Mouse (Mus musculus) forebrain, embryonic 14.5 days (tissue): ENCODE results near the gene Fgfr2. TPM values are rescaled to one million over a fixed set of nuclear protein-coding genes. Genes with fewer than 3 reads are reported as not detected.
A peak's percentile ranks its signal among the peaks of the same experiment; 100 is the strongest.

ENCODE experiments used
- ATAC-seq: fragments of 200-750 bp; cut with Nextera tagmentation; 2 replicates; pipeline ENCODE4 v1.8.0; 2017; ENCODE audit warnings: mild to moderate bottlenecking, moderate library complexity
- DNase-seq: peaks from one replicate; pipeline ENCODE4 v3.0.0-alpha.2; 2015; ENCODE audit warnings: low spot score
- H3K27ac ChIP-seq: fragments of 300-500 bp; sonication (generic); 2 replicates; pipeline ENCODE4 v1.5.1; 2014; ENCODE audit warnings: low read depth, mild to moderate bottlenecking, control low read depth, low read length, moderate library complexity
- H3K27me3 ChIP-seq: fragments of 300-500 bp; sonication (generic); replicated peaks from 2 replicates; pipeline ENCODE4 v1.6.1; 2014; ENCODE audit warnings: low read length, control low read depth, mixed read lengths; ENCODE audit not compliant: control insufficient read depth, insufficient read depth
- H3K36me3 ChIP-seq: fragments of 300-500 bp; sonication (generic); 2 replicates; pipeline ENCODE4 v1.6.1; 2014; ENCODE audit warnings: low read length, control low read depth; ENCODE audit not compliant: control insufficient read depth, insufficient read depth
- H3K4me1 ChIP-seq: fragments of 300-500 bp; sonication (generic); 2 replicates; pipeline ENCODE4 v1.6.1; 2014; ENCODE audit warnings: antibody characterized with exemption, low read length, control low read depth; ENCODE audit not compliant: control insufficient read depth, insufficient read depth
- H3K4me2 ChIP-seq: fragments of 300-500 bp; sonication (generic); 2 replicates; pipeline ENCODE4 v1.6.1; 2014; ENCODE audit warnings: mild to moderate bottlenecking, control low read depth, low read length
- H3K4me3 ChIP-seq: fragments of 300-500 bp; sonication (generic); 2 replicates; pipeline ENCODE4 v1.5.1; 2014; ENCODE audit warnings: low read depth, low read length, control low read depth
- H3K9ac ChIP-seq: fragments of 300-500 bp; sonication (generic); 2 replicates; pipeline ENCODE4 v1.6.1; 2014; ENCODE audit warnings: mild to moderate bottlenecking, low read length, control low read depth, moderate library complexity
- H3K9me3 ChIP-seq: fragments of 300-500 bp; sonication (generic); replicated peaks from 2 replicates; pipeline ENCODE4 v1.6.1; 2016; ENCODE audit warnings: low read length, control low read depth, mixed read lengths; ENCODE audit not compliant: control insufficient read depth
- WGBS: fragments of 180-500 bp; shearing (Covaris S2); extraction: QIAGEN DNeasy Blood & Tissue Kit; methylation state at CpG from one replicate; pipeline ENCODE4 v1.1.7; 2014; 5-methylcytosine and 5-hydroxymethylcytosine counted together
- polyA plus RNA-seq: library from polyadenylated mRNA; unstranded; fragments of >200 nt; fragmentation: Nextera tagmentation; extraction: Ambion mirVana; gene quantifications from 2 replicates; pipeline ENCODE4 v1.2.1, GENCODE M21; 2014

Gene Fgfr2
- polyA plus RNA-seq, 1 experiment from 2014 or later: 35.9 TPM

DNA sequence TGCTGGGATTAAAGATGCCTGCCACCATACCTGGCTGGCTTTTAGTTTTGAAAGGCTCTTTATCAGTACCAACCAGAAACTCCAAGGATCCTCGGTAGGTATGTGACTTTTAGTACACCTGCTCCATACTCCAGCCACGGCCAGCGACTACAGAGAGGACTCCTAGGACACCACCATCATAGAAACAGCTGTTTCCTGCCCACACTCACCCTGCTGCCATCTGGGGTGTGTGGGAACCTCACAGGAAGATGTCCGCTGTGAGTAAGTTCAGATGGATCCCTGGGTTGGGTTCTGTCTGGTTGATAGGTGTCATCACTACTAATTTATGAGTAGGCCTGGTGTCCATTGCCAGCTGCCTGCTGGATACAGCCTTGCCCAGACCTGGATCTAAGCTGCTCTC, 424.4 kb downstream of the Fgfr2 start:
- no peak overlapping the region for H3K27ac ChIP-seq
- no peaks in the 10 kb centered on the region for H3K4me1 ChIP-seq
- H3K9ac ChIP-seq: no peak overlapping the region
- no peaks in the 10 kb centered on the region for H3K27me3 ChIP-seq
- DNase-seq (no peak), ATAC-seq (no peak)
- H3K4me2 ChIP-seq: no peak overlapping the region
- no peaks in the 10 kb centered on the region for H3K36me3 ChIP-seq
- H3K4me3 ChIP-seq: no peak overlapping the region
- WGBS: 88% methylated on average over 4 of the region's 4 CpGs
- no peaks in the 10 kb centered on the region for H3K9me3 ChIP-seq

DNA sequence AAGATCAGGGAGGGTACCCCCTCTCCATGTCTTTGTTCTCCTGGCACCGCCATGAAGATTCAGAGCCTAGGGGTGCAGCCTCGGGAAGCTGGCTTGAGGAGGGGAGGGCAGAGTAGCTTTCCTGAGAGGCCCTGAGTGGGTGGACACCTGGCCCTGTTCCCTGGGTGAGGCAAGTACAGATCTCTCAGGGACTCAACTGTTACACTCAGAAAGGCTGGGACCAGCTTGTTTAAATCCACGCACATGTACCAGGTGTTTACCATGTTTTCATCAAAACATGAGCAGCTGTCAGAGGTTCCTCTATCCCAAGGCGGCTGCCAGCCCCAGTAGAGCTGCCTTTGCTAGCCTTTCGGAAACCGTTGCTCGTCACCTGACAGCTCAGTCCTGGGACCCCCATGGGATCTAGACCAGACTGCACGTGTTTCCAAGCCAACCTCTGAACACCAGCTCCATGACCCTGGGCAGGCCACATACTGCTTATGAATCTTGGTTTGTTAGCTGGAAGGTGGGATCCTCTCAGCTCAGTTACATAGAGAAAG, 425.8 kb downstream of the Fgfr2 start:
- ATAC-seq: no peak
- WGBS: 85% methylated on average over 8 of the region's 8 CpGs
- H3K27me3 ChIP-seq: no peaks in the 10 kb centered on the region

DNA sequence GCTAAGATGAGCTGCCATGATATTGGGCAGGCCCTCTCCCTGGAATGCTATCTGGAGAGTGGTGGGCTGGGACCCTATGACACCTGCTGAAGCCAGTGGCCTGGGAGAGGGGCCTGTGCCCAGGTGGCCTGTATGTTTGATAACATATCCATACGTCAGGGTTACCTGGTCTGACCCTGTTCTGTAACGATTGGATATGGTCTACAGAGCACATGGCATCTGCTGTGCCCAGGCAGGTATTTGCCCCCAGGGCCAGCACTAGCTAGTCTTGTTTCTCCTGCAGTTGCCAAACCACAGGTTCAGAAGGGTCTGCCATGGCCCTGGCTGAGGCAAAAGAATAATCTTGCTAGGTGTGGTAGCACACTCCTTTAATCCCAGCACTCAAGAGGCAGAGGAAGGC, 429.6 kb downstream of the Fgfr2 start:
- no peaks in the 10 kb centered on the region for H3K36me3 ChIP-seq
- H3K9me3 ChIP-seq: no peaks in the 10 kb centered on the region
- ATAC-seq: no peak
- H3K27me3 ChIP-seq: no peaks in the 10 kb centered on the region
- no peak overlapping the region for H3K4me2 ChIP-seq
- H3K4me3 ChIP-seq: no peak overlapping the region
- no peaks in the 10 kb centered on the region for H3K4me1 ChIP-seq
- no peak overlapping the region for H3K27ac ChIP-seq
- 92% methylated on average over 2 of the region's 2 CpGs for WGBS
- H3K9ac ChIP-seq: no peak overlapping the region
- no peak for DNase-seq

More for the DNA sequence above, 425.8 kb downstream of the Fgfr2 start:
- no peaks in the 10 kb centered on the region for H3K9me3 ChIP-seq
- no peaks in the 10 kb centered on the region for H3K4me1 ChIP-seq
- no peak overlapping the region for H3K27ac ChIP-seq
- H3K9ac ChIP-seq: no peak overlapping the region
- H3K36me3 ChIP-seq: no peaks in the 10 kb centered on the region
- DNase-seq: no peak
- H3K4me2 ChIP-seq: no peak overlapping the region
- no peak overlapping the region for H3K4me3 ChIP-seq

DNA sequence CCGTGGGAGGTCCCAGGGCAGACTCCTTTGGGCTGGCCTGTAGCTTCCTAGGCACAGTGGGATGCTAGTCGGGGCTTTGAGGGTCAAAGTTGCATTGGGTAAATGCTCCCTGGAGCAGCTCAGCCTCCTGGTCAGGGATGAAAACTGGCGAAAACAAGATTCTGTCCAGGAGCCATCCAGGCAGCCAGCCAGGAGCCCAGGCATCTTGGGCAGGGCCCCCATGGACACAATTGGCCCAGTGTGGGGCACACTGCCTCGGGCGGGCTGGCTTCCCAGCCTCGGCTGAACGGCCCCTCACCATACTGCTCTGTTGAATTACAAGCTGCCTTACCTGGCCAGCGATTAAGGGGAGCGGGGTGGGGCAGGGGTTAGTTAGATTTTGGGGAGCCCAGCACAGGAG, 430.4 kb downstream of the Fgfr2 start:
- WGBS: 55% methylated on average over 9 of the region's 9 CpGs
- DNase-seq (peak; percentile 36), ATAC-seq (no peak)

DNA sequence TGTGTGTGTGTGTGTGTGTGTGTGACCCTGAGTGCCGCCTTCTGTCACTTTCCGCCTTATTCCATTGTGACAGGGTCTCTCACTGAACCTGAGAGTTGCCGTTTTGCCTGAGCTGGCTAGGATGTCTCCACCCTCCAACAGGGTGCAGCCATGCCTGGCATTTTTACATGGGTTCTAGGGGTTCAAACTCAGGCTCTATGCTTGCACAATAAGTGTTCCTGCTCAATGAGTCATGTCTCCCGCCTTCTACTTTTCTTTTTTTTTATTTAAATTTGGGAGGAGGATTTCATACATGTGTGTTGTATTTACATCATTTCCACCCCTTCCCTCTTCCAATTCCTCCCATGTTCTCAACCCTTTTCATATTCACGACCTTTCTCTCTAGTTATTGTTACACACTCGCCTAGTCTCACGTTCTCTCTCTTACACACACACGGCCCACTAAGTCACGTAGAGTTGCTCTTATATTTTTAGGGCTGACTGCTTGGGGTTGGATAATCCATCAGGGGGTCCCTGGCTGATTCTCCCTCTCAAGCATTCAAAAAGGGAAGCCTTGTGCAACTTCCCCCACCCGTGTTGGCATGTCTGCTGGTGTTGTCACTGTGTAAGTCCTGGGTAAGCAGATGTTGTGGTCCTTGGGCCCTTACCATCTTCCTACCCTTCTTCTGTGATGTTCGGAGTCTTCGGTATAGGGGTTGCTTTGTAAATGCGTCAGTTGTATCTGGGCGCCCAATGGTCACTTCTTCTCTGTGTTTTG, 432.3 kb downstream of the Fgfr2 start:
- Histone ChIP-seq H3K4me2 (no peak overlapping the region), H3K27ac (no peak overlapping the region), H3K27me3 (no peaks in the 10 kb centered on the region), H3K36me3 (no peaks in the 10 kb centered on the region), H3K4me3 (no peak overlapping the region), H3K9me3 (no peaks in the 10 kb centered on the region), H3K4me1 (no peaks in the 10 kb centered on the region), H3K9ac (no peak overlapping the region)
- DNase-seq (no peak), ATAC-seq (no peak)
- WGBS: 90% methylated on average over 14 of the region's 14 CpGs

More for the DNA sequence above, 430.4 kb downstream of the Fgfr2 start:
- Histone ChIP-seq H3K9me3 (no peaks in the 10 kb centered on the region), H3K9ac (no peak overlapping the region), H3K36me3 (no peaks in the 10 kb centered on the region), H3K4me3 (no peak overlapping the region), H3K27ac (no peak overlapping the region), H3K27me3 (no peaks in the 10 kb centered on the region), H3K4me1 (no peaks in the 10 kb centered on the region), H3K4me2 (no peak overlapping the region)

DNA sequence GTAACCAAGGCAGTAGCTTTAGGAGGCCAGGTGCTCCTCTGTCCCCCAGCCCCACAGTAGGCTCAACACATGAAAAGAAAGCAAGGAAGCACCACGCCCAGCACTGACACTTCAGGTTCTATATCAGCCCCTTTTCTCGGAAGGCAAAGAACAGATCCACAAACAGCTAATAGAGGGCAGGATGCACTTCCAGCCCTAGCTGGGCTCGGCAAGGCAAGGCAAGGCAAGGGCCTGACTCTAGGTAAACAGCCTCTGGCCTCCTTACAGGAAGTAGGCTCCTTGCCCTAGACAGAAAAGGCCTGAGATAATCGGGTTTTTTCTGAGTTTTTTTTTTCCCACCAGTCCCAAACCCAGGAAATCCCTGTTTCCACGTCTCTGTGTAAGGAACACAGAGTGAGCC, 433.4 kb downstream of the Fgfr2 start:
- H3K27ac ChIP-seq: no peak overlapping the region
- no peaks in the 10 kb centered on the region for H3K36me3 ChIP-seq
- DNase-seq (no peak), ATAC-seq (no peak)
- H3K9ac ChIP-seq: no peak overlapping the region
- H3K4me3 ChIP-seq: no peak overlapping the region
- H3K4me1 ChIP-seq: no peaks in the 10 kb centered on the region
- no peak overlapping the region for H3K4me2 ChIP-seq
- H3K27me3 ChIP-seq: no peaks in the 10 kb centered on the region
- H3K9me3 ChIP-seq: no peaks in the 10 kb centered on the region
- WGBS: 86% methylated on average over 5 of the region's 5 CpGs

DNA sequence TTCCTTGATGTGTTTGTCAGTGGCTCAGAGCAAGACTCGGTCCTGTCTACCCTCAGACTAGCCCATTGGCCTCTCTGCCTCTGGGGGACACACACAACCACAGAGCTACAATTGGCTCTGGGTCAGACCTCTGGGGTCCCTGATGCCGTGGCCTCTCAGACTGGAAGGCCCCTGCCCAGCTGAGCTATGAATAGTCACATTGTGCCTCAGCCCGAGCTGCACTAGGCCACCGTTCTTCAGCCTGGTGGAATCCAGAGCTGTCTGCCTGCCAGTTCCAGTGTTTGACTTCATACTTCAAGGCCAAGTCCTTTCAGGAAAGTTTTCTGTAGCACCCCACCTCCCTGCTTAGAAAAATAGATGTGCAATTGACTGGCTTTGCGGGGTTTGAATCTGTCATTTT, 434.4 kb downstream of the Fgfr2 start:
- ATAC-seq (no peak), DNase-seq (no peak)
- no peaks in the 10 kb centered on the region for H3K9me3 ChIP-seq
- H3K4me3 ChIP-seq: no peak overlapping the region
- H3K36me3 ChIP-seq: no peaks in the 10 kb centered on the region
- no peak overlapping the region for H3K27ac ChIP-seq
- no peaks in the 10 kb centered on the region for H3K27me3 ChIP-seq
- 42% methylated on average over 5 of the region's 5 CpGs for WGBS
- no peak overlapping the region for H3K9ac ChIP-seq
- H3K4me2 ChIP-seq: no peak overlapping the region
- no peaks in the 10 kb centered on the region for H3K4me1 ChIP-seq

DNA sequence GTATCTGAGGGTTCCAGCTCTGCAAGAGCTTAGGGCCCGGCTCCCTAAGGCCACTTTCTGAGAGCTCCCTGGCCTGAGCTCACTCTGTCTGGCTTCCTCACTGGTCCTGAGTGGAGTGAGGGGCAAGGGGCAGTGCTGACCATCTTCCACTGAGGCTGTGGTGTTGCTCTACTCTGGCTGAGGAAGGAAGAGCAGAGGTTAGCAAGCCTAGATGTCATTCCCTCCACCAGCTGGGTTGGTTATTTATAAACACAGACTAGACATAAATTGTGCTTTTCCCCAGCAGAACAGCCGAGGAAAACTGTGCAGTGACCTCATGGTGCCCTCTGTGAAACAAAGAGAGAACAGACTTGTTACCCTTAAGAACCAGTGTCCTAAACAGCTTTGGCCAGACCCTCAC, 435.3 kb downstream of the Fgfr2 start:
- Histone ChIP-seq H3K9ac (no peak overlapping the region), H3K36me3 (no peaks in the 10 kb centered on the region), H3K9me3 (no peaks in the 10 kb centered on the region), H3K27ac (no peak overlapping the region), H3K4me1 (no peaks in the 10 kb centered on the region), H3K4me2 (no peak overlapping the region), H3K4me3 (no peak overlapping the region), H3K27me3 (no peaks in the 10 kb centered on the region)
- WGBS: 59% methylated on average over 2 of the region's 2 CpGs
- no peak for DNase-seq
- no peak for ATAC-seq

DNA sequence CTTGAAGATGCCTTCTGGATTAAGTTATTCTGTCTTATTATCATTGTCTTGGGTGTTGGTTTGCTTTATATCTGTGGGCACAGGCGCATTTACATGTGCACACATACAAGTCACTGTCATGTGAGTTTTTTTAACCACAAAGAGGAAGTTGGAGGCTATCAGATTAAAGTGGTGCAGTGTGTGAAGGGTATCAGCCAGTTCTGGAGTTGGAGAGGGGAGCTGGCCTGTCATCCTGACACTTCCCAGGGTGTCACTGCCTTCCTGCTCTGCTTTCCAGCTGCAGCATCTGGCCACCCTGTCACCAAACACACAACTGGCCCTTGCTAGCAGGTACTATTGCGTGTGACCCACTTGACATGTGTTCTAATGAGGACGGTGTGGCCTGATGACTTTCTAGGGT, 436.6 kb downstream of the Fgfr2 start:
- Histone ChIP-seq H3K9me3 (no peaks in the 10 kb centered on the region), H3K9ac (no peak overlapping the region), H3K27me3 (no peaks in the 10 kb centered on the region), H3K36me3 (no peaks in the 10 kb centered on the region), H3K4me2 (no peak overlapping the region), H3K4me3 (no peak overlapping the region), H3K4me1 (no peaks in the 10 kb centered on the region), H3K27ac (no peak overlapping the region)
- WGBS: 94% methylated on average over 3 of the region's 3 CpGs
- DNase-seq (no peak), ATAC-seq (no peak)
